Mouse (Mus musculus) spleen, adult 12 weeks (tissue): ENCODE measurements around the gene Slc23a2.

ENCODE experiments used
- DNase-seq: peaks from one replicate; pipeline ENCODE4 v3.0.0; 2022; ENCODE audit warnings: low spot score

The Slc23a2 gene

GRCm38 (mm10) chr2:132144971-132145691 is at the start of gene Slc23a2:
Slc23a2 (minus strand) TSS chr2:132145108.
- DNase-seq = no peak

DNA sequence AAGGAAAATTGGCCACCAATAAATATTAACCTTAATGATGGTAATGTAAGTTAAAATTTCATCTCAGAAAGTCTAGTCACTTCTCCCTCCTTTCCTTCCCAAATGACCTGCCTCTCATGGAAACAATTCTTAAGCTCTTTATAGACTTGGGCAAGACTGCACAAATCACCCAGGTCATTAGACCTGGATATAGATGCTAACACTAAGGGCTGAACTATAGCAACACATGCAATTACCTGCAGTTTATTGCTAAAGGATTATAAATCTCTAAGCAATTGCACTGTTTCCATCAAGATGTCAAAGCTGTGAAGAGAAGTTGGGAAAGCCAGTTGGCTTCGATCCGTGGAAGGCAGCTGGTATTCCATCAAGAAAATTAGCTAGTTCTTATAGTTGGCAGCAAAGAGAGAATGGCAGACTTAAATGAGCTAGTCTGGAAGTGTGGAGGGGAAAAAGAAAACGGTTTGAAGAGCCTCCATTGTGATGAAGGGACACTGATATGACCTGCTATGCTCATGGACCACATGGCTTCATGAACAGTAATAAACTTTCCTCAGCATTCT is 45.8 kb upstream of the Slc23a2 start:
- no peak for DNase-seq

DNA sequence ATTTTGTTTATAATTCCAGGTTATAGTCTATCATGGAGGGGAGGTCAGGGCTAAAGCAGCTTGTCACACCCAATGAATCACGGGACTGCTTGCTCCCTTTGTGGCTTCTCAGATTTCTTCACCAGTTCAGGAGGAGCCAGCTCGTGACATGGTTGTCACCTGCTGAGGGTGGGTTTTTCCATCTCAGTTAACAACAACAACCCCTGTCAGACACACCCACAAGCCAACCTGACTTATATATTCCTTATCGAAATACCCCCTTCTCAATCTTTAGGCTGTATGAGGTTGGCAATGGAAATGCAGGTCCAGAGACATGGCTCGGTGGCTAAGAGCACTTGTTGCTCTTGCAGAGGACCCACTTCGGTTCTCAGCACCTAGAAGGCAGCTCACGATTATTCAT is 39.0 kb upstream of the Slc23a2 start:
- DNase-seq = no peak

- DNase-seq = no peak
These were observed 35.7 kb upstream of the Slc23a2 start for GRCm38 (mm10) chr2:132180463-132181205.

DNA sequence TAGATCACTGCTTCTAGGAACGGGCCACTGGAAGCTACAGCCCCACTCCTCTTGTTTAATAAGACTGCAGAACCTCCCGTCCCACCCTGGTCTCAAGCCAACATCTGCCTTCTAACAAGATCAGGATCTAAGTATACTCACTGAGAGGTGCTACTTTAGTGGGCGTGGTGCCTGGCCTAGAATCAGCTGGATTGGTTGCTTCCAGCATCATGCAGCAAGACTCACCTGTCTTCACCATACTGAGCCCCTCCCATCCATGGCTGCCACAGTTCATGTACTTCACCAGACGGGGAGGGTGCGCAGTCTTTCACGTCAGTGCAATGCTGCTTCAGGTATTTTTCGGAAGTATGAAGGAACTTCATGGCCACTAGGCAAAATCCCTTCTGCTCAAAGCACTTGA is 34.5 kb upstream of the Slc23a2 start:
- DNase-seq = no peak

DNA sequence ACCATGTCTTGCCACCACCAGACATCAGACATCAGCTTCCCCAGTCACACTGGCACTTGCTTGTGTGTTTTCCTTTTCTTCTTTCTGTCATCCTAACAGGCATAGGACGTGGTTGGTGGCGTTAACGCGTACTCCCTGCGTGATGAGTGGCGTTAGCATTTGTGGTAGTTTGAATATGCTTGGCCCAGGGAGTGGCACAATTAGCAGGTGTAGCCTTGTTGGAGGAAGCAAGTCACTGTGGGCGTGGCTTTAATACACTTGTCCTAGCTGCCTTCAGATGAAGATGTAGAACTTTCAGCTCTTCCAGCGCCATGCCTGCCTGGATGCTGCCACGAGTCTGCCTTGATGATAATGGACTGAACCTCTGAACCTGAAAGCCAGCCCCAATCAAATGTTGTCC is 32.5 kb upstream of the Slc23a2 start:
- no peak for DNase-seq

GRCm38 (mm10) chr2:132176289-132176848 is 31.5 kb upstream of the Slc23a2 start:
- no peak for DNase-seq

- DNase-seq = no peak
These were observed 29.1 kb upstream of the Slc23a2 start for GRCm38 (mm10) chr2:132174048-132174447.

GRCm38 (mm10) chr2:132171939-132172338 is 27.0 kb upstream of the Slc23a2 start:
- DNase-seq = no peak

DNA sequence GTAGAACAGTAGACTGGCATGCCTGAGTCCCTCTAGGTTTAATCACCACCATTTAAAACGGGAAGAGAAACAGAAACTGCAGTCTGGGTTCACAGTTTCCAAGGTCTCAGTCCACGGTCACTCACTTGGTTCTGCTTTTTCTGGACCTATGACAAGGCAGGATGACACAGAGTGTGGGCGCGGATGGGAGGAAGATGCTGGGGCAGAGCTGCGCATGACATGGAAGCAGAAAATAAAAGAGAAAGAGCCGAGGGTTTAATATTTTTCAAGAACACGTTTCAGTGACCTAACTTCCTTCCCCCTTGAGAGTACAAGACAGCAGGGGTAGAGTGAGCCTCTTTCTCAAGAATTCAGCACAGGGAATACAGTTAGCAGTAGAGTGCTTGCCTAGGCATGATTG is 24.2 kb upstream of the Slc23a2 start:
- DNase-seq = no peak

DNA sequence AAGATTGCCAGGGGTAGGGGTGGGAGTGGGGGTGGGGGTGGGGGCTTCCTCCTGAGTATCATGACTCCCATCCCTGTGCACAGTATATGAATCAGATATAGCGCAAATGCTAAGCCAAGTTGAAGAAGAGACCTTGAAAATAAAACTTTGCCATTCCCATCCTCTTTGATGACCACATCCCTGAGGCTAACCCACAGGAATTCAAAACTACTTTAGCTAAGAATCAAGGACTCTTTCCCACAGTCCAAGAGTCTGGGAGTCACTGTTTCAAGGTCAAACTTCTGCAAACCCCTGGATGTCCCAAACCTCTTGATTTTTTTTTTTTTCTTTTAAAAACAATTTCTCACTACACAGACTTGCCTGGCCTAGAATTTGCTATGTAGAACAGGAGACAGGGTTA is 18.7 kb upstream of the Slc23a2 start:
- no peak for DNase-seq

- no peak for DNase-seq
These were observed 12.6 kb upstream of the Slc23a2 start for GRCm38 (mm10) chr2:132157482-132157881.

GRCm38 (mm10) chr2:132152670-132153069 is 7.8 kb upstream of the Slc23a2 start:
- no peak for DNase-seq

GRCm38 (mm10) chr2:132151592-132151991 is 6.7 kb upstream of the Slc23a2 start:
- DNase-seq = no peak

DNA sequence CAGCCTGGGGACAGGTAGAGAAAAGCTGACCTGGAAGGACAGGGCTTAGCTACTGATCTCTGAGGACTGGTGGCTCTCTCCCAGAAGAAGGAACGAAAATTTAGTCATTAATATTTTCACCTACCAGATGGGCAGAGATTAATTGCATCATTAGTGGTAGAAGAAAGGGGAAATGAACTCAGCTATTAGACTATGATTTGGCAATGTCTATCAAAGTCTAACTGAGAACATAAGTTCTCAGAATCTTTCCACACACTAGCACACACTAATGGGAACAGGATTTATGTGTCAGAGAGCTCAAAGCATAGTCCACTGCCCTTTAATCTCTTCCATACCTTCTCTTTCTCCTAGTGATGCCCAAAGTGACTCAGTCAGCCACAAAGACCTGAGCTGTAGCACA is 6.0 kb upstream of the Slc23a2 start:
- DNase-seq = no peak

GRCm38 (mm10) chr2:132146502-132146901 is 1.6 kb upstream of the Slc23a2 start:
- DNase-seq = no peak

- DNase-seq = no peak
These were observed 673 bp downstream of the Slc23a2 start for GRCm38 (mm10) chr2:132143943-132144927.

DNA sequence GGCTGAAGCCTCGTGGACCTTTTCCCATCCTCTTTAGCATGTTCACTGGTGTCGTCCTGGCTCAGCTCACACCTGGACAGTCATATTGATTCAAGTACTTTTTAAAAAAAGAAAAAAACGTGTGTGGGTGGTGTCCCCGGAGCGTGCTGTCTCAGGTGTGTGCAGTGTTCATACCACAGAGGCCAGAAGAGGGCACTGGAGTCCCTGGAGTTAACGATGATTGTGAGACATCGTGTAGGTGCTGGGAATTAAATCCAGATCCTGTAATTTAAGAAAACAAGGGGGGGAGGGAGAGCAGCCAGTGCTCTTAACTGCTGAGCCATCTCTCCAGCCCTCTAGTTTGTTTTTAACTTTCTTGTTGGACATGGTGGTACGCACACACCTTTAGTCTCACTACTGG is 2.3 kb downstream of the Slc23a2 start:
- DNase-seq = no peak

DNA sequence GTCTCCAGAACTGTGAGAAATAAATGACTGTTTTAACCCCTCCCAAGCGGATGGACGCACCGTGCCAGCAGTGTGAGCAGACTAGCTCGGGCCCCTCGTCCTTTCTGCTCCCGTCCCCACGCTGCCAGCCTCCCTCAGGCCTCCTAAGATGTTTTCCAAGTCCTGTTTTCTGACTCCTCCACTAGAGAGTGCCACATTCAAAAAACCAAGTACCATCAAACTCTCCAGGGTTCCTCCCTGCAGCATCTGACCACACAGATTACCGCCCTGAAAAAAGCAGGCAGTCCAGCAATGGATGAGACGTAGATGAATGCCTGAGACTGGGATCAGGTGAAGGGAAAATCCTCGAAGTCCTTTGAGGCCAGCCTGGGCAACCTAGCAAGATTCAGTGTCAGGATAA is 4.4 kb downstream of the Slc23a2 start:
- DNase-seq = no peak

DNA sequence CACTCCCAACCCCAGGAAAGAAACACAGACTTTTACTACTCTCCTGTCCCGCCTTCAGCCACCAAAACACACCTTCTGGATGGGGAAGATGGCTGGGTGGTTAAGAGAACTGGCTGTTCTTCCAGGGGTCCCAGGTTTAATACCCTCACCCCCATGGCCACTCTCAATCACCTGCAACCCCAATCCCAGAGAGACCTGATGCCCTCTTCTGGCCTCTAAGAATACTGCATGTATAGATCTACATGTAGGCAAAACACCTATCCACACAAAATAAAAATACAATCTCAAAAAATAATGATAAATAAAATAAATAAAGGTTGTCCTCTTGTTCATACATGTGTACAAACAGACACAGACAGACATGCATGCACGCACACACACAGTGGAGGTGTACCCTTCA is 5.8 kb downstream of the Slc23a2 start:
- DNase-seq = no peak

DNA sequence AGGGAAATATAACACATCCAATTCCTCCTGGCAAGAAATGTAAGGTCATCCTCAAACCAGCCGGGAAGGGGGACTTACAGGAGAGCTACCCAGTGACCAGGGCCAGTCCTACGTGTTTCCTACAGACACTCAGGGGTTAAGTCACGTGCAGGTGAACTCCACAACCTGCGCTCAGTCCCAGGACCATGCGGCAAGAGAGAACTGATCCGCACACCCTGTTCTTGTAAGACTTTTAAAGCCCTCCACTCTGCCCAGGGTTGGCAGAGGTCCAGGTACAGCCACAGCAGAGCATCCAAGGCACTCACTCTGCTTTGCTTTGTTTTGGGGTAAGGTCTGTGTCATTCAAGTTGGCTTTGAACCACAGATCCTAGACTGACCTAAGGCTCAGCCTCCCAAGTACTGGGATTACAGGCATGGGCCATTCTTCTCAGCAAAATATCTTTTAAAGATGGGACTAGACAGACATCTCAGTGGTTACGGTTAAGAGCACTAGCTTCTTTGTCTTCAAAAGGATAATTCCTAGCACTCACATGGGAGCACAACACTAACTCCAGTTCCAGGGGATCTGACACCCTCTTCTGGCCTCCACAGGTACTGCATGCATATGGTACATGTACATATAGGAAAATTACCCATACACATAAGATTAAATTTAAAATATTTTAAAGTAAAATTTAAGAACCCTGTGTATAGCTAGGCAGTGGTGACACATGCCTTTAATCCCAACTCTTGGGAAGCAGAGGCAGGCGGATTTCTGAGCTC is 8.9 kb downstream of the Slc23a2 start:
- no peak for DNase-seq
